Mouse (Mus musculus): ENCODE results near the gene Mettl7a3. TPM values are rescaled to one million over a fixed set of nuclear protein-coding genes. Genes with fewer than 3 reads are reported as not detected.

Gene Mettl7a3
- polyA plus RNA-seq (2014; fragmentation: Nextera tagmentation; extraction: Ambion mirVana): not detected in 2 replicates

- no peak within 1 kb of the TSS for H3K4me3 ChIP-seq (ENCODE audit: low read depth, low read length)
- ATAC-seq (ENCODE audit: insufficient read depth, low FRiP score, low TSS enrichment) (no peak), DNase-seq (ENCODE audit: low spot score) (no peak)
- H3K36me3 ChIP-seq (ENCODE audit: control insufficient read depth, insufficient read depth, low read length): no peaks in the 10 kb centered on the region
- no peak within 1 kb of the TSS for H3K9ac ChIP-seq (ENCODE audit: low read length)
- no peak within 1 kb of the TSS for H3K27ac ChIP-seq (ENCODE audit: low read depth, low read length)
- no peaks in the 10 kb centered on the region for H3K9me3 ChIP-seq (ENCODE audit: control insufficient read depth, low read length)
- H3K4me1 ChIP-seq (ENCODE audit: control insufficient read depth, insufficient read depth, low read length): no peaks in the 10 kb centered on the region
- 82% methylated on average over 10 of the region's 10 CpGs for WGBS
- H3K4me2 ChIP-seq (ENCODE audit: low read depth): no peak within 1 kb of the TSS
- H3K27me3 ChIP-seq (ENCODE audit: control insufficient read depth, insufficient read depth, low read length): no peaks in the 10 kb centered on the region
These were observed at the start of gene Mettl7a3 for GRCm38 (mm10) chr15:100334629-100335028. TSS of gene Mettl7a3 (plus strand) at chr15:100334929.

GRCm38 (mm10) chr15:100288980-100289379, 45.7 kb upstream of the Mettl7a3 start:
- no peak overlapping the region for H3K9ac ChIP-seq (ENCODE audit: low read length)
- no peak overlapping the region for H3K4me2 ChIP-seq (ENCODE audit: low read depth)
- no peaks in the 10 kb centered on the region for H3K27me3 ChIP-seq (ENCODE audit: control insufficient read depth, insufficient read depth, low read length)
- ATAC-seq (ENCODE audit: insufficient read depth, low FRiP score, low TSS enrichment): no peak
- no peaks in the 10 kb centered on the region for H3K9me3 ChIP-seq (ENCODE audit: control insufficient read depth, low read length)
- H3K27ac ChIP-seq (ENCODE audit: low read depth, low read length): no peak overlapping the region
- no peaks in the 10 kb centered on the region for H3K36me3 ChIP-seq (ENCODE audit: control insufficient read depth, insufficient read depth, low read length)
- H3K4me1 ChIP-seq (ENCODE audit: control insufficient read depth, insufficient read depth, low read length): no peaks in the 10 kb centered on the region
- DNase-seq (ENCODE audit: low spot score): no peak
- WGBS: 90% methylated on average over 6 of the region's 6 CpGs
- H3K4me3 ChIP-seq (ENCODE audit: low read depth, low read length): no peak overlapping the region

- H3K4me1 ChIP-seq (ENCODE audit: control insufficient read depth, insufficient read depth, low read length): no peaks in the 10 kb centered on the region
- H3K9ac ChIP-seq (ENCODE audit: low read length): no peak overlapping the region
- DNase-seq (ENCODE audit: low spot score) (no peak), ATAC-seq (ENCODE audit: insufficient read depth, low FRiP score, low TSS enrichment) (no peak)
- no peak overlapping the region for H3K27ac ChIP-seq (ENCODE audit: low read depth, low read length)
- no peak overlapping the region for H3K4me2 ChIP-seq (ENCODE audit: low read depth)
- H3K36me3 ChIP-seq (ENCODE audit: control insufficient read depth, insufficient read depth, low read length): no peaks in the 10 kb centered on the region
- WGBS: 82% methylated on average over 5 of the region's 5 CpGs
- no peak overlapping the region for H3K4me3 ChIP-seq (ENCODE audit: low read depth, low read length)
- no peaks in the 10 kb centered on the region for H3K9me3 ChIP-seq (ENCODE audit: control insufficient read depth, low read length)
- no peaks in the 10 kb centered on the region for H3K27me3 ChIP-seq (ENCODE audit: control insufficient read depth, insufficient read depth, low read length)
These were observed 43.9 kb upstream of the Mettl7a3 start for GRCm38 (mm10) chr15:100290858-100291257.

GRCm38 (mm10) chr15:100292326-100292725, 42.4 kb upstream of the Mettl7a3 start:
- Histone ChIP-seq H3K4me2 (ENCODE audit: low read depth) (no peak overlapping the region), H3K4me1 (ENCODE audit: control insufficient read depth, insufficient read depth, low read length) (no peaks in the 10 kb centered on the region), H3K27ac (ENCODE audit: low read depth, low read length) (no peak overlapping the region), H3K9me3 (ENCODE audit: control insufficient read depth, low read length) (no peaks in the 10 kb centered on the region), H3K9ac (ENCODE audit: low read length) (no peak overlapping the region), H3K36me3 (ENCODE audit: control insufficient read depth, insufficient read depth, low read length) (no peaks in the 10 kb centered on the region), H3K4me3 (ENCODE audit: low read depth, low read length) (no peak overlapping the region), H3K27me3 (ENCODE audit: control insufficient read depth, insufficient read depth, low read length) (no peaks in the 10 kb centered on the region)
- ATAC-seq (ENCODE audit: insufficient read depth, low FRiP score, low TSS enrichment) (no peak), DNase-seq (ENCODE audit: low spot score) (no peak)
- WGBS: 54% methylated on average over 7 of the region's 7 CpGs

DNA sequence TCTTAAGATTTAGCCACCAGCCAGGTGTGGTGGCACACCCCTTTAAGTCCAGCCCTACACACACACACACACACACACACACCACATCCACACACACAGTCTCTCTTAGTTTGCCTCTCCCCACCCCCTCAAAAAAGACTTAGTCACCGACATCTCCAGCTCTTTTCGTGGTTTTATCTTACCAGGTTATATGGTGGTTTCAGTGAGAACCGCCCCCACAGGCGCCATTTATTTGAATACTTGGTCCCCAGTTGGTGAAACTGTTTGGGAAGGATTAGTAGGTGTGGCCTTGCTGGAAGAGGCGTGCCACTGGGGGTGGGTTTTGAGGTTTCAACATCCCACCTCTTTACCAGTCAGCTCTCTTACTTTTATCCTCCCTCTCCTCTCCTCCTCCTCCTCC, 36.9 kb upstream of the Mettl7a3 start:
- H3K27me3 ChIP-seq (ENCODE audit: control insufficient read depth, insufficient read depth, low read length): no peaks in the 10 kb centered on the region
- 84% methylated on average over 5 of the region's 5 CpGs for WGBS

DNA sequence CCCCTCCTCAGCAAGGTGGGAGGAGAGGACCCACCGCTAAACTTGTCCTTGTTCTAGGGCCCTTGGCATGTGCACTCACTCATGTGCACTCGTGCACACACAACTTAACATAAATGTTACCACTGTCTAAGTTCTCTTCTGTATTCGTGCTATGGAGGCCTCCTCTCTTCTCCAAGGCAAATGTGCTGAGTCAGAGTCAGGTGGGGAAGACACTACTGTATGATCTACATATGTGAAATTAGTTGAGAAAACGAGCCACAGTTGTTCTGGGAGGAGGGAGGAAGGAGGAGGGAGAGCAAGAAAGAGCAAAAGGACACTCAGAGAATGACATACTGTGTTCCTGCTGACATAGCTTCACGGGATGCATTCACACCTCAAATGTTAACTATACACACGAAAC, 34.2 kb upstream of the Mettl7a3 start:
- H3K27me3 ChIP-seq (ENCODE audit: control insufficient read depth, insufficient read depth, low read length): no peaks in the 10 kb centered on the region
- no peaks in the 10 kb centered on the region for H3K9me3 ChIP-seq (ENCODE audit: control insufficient read depth, low read length)
- H3K4me1 ChIP-seq (ENCODE audit: control insufficient read depth, insufficient read depth, low read length): no peaks in the 10 kb centered on the region; the same call in 1 of the 2 replicates
- no peak overlapping the region for H3K9ac ChIP-seq (ENCODE audit: low read length)
- no peaks in the 10 kb centered on the region for H3K36me3 ChIP-seq (ENCODE audit: control insufficient read depth, insufficient read depth, low read length)
- no peak for DNase-seq (ENCODE audit: low spot score)
- H3K4me3 ChIP-seq (ENCODE audit: low read depth, low read length): no peak overlapping the region
- no peak for ATAC-seq (ENCODE audit: insufficient read depth, low FRiP score, low TSS enrichment)
- H3K27ac ChIP-seq (ENCODE audit: low read depth, low read length): no peak overlapping the region
- WGBS: 81% methylated on average over 6 of the region's 6 CpGs
- no peak overlapping the region for H3K4me2 ChIP-seq (ENCODE audit: low read depth)

More for the DNA sequence above, 36.9 kb upstream of the Mettl7a3 start:
- no peak overlapping the region for H3K9ac ChIP-seq (ENCODE audit: low read length)
- no peaks in the 10 kb centered on the region for H3K4me1 ChIP-seq (ENCODE audit: control insufficient read depth, insufficient read depth, low read length)
- H3K4me2 ChIP-seq (ENCODE audit: low read depth): no peak overlapping the region
- H3K36me3 ChIP-seq (ENCODE audit: control insufficient read depth, insufficient read depth, low read length): no peaks in the 10 kb centered on the region
- H3K9me3 ChIP-seq (ENCODE audit: control insufficient read depth, low read length): no peaks in the 10 kb centered on the region
- no peak overlapping the region for H3K4me3 ChIP-seq (ENCODE audit: low read depth, low read length)
- DNase-seq (ENCODE audit: low spot score) (no peak), ATAC-seq (ENCODE audit: insufficient read depth, low FRiP score, low TSS enrichment) (no peak)
- H3K27ac ChIP-seq (ENCODE audit: low read depth, low read length): no peak overlapping the region

GRCm38 (mm10) chr15:100301556-100301955, 33.2 kb upstream of the Mettl7a3 start:
- H3K4me2 ChIP-seq (ENCODE audit: low read depth): no peak overlapping the region
- no peak overlapping the region for H3K27ac ChIP-seq (ENCODE audit: low read depth, low read length)
- H3K9me3 ChIP-seq (ENCODE audit: control insufficient read depth, low read length): no peaks in the 10 kb centered on the region
- no peak overlapping the region for H3K9ac ChIP-seq (ENCODE audit: low read length)
- no peaks in the 10 kb centered on the region for H3K27me3 ChIP-seq (ENCODE audit: control insufficient read depth, insufficient read depth, low read length)
- 86% methylated on average over 15 of the region's 15 CpGs for WGBS
- H3K4me3 ChIP-seq (ENCODE audit: low read depth, low read length): no peak overlapping the region
- ATAC-seq (ENCODE audit: insufficient read depth, low FRiP score, low TSS enrichment) (no peak), DNase-seq (ENCODE audit: low spot score) (no peak)
- H3K4me1 ChIP-seq (ENCODE audit: control insufficient read depth, insufficient read depth, low read length): no peaks in the 10 kb centered on the region; the same call in 1 of the 2 replicates
- no peaks in the 10 kb centered on the region for H3K36me3 ChIP-seq (ENCODE audit: control insufficient read depth, insufficient read depth, low read length)

DNA sequence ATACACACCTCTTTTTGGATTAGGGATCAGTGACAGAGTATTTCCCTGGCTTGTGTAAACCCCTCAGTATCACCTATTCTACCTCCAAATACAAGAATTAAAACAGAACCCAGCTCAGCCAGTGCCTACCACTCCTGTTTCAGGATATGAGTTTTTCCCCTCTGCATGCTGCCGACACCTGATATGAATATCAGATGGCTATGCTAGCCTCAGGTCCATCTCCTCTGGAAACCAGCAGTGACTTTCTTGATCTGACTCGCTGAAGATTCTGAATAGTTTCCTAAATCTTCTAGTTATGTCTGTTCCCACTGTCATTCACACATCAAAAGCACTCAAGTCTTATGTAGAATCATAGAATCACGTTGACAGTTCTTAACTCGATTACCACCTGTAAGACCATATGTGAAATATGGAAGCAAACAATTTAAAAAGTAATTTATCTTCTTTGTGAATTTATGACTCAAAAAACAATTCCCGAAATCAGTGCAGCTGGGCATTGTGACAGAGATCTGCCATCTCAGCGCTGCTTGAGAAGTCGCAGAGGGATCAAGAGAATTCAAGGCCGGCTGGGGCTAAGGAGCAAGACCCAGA, 31.2 kb upstream of the Mettl7a3 start:
- H3K36me3 ChIP-seq (ENCODE audit: control insufficient read depth, insufficient read depth, low read length): no peaks in the 10 kb centered on the region
- H3K4me2 ChIP-seq (ENCODE audit: low read depth): no peak overlapping the region
- H3K4me1 ChIP-seq (ENCODE audit: control insufficient read depth, insufficient read depth, low read length): no peaks in the 10 kb centered on the region; the same call in 1 of the 2 replicates
- no peak overlapping the region for H3K9ac ChIP-seq (ENCODE audit: low read length)
- no peaks in the 10 kb centered on the region for H3K27me3 ChIP-seq (ENCODE audit: control insufficient read depth, insufficient read depth, low read length)
- no peak overlapping the region for H3K4me3 ChIP-seq (ENCODE audit: low read depth, low read length)
- no peak overlapping the region for H3K27ac ChIP-seq (ENCODE audit: low read depth, low read length)
- WGBS: 59% methylated on average over 8 of the region's 8 CpGs
- no peaks in the 10 kb centered on the region for H3K9me3 ChIP-seq (ENCODE audit: control insufficient read depth, low read length)
- no peak for ATAC-seq (ENCODE audit: insufficient read depth, low FRiP score, low TSS enrichment)
- DNase-seq (ENCODE audit: low spot score): no peak
